Mouse (Mus musculus) heart, embryonic 12.5 days (tissue): ENCODE measurements around the gene Fhdc1. TPM values are rescaled to one million over a fixed set of nuclear protein-coding genes. Genes with fewer than 3 reads are reported as not detected.

ENCODE experiments used
- ATAC-seq: fragments of 200-750 bp; cut with Nextera tagmentation; 2 replicates; pipeline ENCODE4 v1.8.0; 2017; ENCODE audit warnings: moderate TSS enrichment, moderate library complexity; ENCODE audit not compliant: insufficient number of reproducible peaks, low FRiP score
- H3K27ac ChIP-seq: fragments of 300-500 bp; sonication (generic); 2 replicates; pipeline ENCODE4 v1.5.1; 2016; ENCODE audit warnings: mild to moderate bottlenecking, moderate library complexity; ENCODE audit not compliant: poor library complexity, severe bottlenecking
- H3K27me3 ChIP-seq: fragments of 300-500 bp; sonication (generic); replicated peaks from 2 replicates; pipeline ENCODE4 v1.6.1; 2016; ENCODE audit warnings: mild to moderate bottlenecking, moderate library complexity
- H3K36me3 ChIP-seq: fragments of 300-500 bp; sonication (generic); 2 replicates; pipeline ENCODE4 v1.6.1; 2016; ENCODE audit warnings: mild to moderate bottlenecking, moderate library complexity
- H3K4me1 ChIP-seq: fragments of 300-500 bp; sonication (generic); replicated peaks from 2 replicates; pipeline ENCODE4 v1.6.1; 2016; ENCODE audit warnings: mild to moderate bottlenecking
- H3K4me2 ChIP-seq: fragments of 300-500 bp; sonication (generic); 2 replicates; pipeline ENCODE4 v1.6.1; 2016; ENCODE audit warnings: mild to moderate bottlenecking, moderate library complexity
- H3K4me3 ChIP-seq: fragments of 300-500 bp; sonication (generic); 2 replicates; pipeline ENCODE4 v1.5.1; 2016; ENCODE audit warnings: mild to moderate bottlenecking
- H3K9ac ChIP-seq: fragments of 300-500 bp; sonication (generic); 2 replicates; pipeline ENCODE4 v1.6.1; 2016; ENCODE audit warnings: mild to moderate bottlenecking, moderate library complexity
- H3K9me3 ChIP-seq: fragments of 300-500 bp; sonication (generic); replicated peaks from 2 replicates; pipeline ENCODE4 v1.6.1; 2016; ENCODE audit warnings: mild to moderate bottlenecking, moderate library complexity
- WGBS: fragments of 180-500 bp; shearing (Covaris S2); methylation state at CpG from one replicate; pipeline ENCODE4 v1.1.7; 2016; 5-methylcytosine and 5-hydroxymethylcytosine counted together
- polyA plus RNA-seq: library from polyadenylated mRNA; unstranded; fragments of >200 nt; fragmentation: Nextera tagmentation; extraction: Ambion mirVana; gene quantifications from 2 replicates; pipeline ENCODE4 v1.2.1, GENCODE M21; 2016

Fhdc1 gene
- polyA plus RNA-seq, 1 experiment from 2014 or later, result 4.4 TPM

GRCm38 (mm10) chr3:84431257-84431656 lies 49.0 kb downstream of the Fhdc1 start:
- H3K4me3 ChIP-seq, result no peak overlapping the region
- 58% methylated on average over 5 of the region's 5 CpGs for WGBS

GRCm38 (mm10) chr3:84430152-84430551 lies 50.1 kb downstream of the Fhdc1 start:
- H3K9me3 ChIP-seq, result no peaks in the 10 kb centered on the region
- no peak overlapping the region for H3K4me2 ChIP-seq
- peaks cover 36% of the 10 kb centered on the region for H3K27me3 ChIP-seq
- no peak overlapping the region for H3K27ac ChIP-seq
- no peak overlapping the region for H3K9ac ChIP-seq
- no peak for ATAC-seq
- H3K36me3 ChIP-seq, result no peaks in the 10 kb centered on the region
- H3K4me1 ChIP-seq, result peaks cover 10% of the 10 kb centered on the region
- WGBS, result 26% methylated on average over 2 of the region's 2 CpGs
- H3K4me3 ChIP-seq, result no peak overlapping the region

More at GRCm38 (mm10) chr3:84431257-84431656, 49.0 kb downstream of the Fhdc1 start:
- Histone ChIP-seq H3K9ac (no peak overlapping the region), H3K27me3 (peaks cover 32% of the 10 kb centered on the region), H3K27ac (no peak overlapping the region), H3K36me3 (no peaks in the 10 kb centered on the region), H3K4me1 (peaks cover 19% of the 10 kb centered on the region), H3K4me2 (no peak overlapping the region), H3K9me3 (no peaks in the 10 kb centered on the region)
- no peak for ATAC-seq

- Histone ChIP-seq H3K9me3 (no peaks in the 10 kb centered on the region), H3K9ac (no peak overlapping the region), H3K4me3 (no peak overlapping the region), H3K27me3 (peaks cover 37% of the 10 kb centered on the region), H3K4me1 (peaks cover 5% of the 10 kb centered on the region), H3K27ac (no peak overlapping the region), H3K36me3 (no peaks in the 10 kb centered on the region), H3K4me2 (no peak overlapping the region)
- WGBS, result 87% methylated on average over 12 of the region's 12 CpGs
- ATAC-seq, result no peak
These were observed 51.1 kb downstream of the Fhdc1 start for GRCm38 (mm10) chr3:84428994-84429725.

- Histone ChIP-seq H3K9ac (no peak overlapping the region), H3K36me3 (no peaks in the 10 kb centered on the region), H3K27ac (no peak overlapping the region), H3K4me2 (no peak overlapping the region), H3K27me3 (peaks cover 34% of the 10 kb centered on the region), H3K9me3 (no peaks in the 10 kb centered on the region), H3K4me1 (peaks cover 5% of the 10 kb centered on the region), H3K4me3 (no peak overlapping the region)
- ATAC-seq, result no peak
- 72% methylated on average over 5 of the region's 5 CpGs for WGBS
These were observed 52.5 kb downstream of the Fhdc1 start for GRCm38 (mm10) chr3:84427779-84428178.

- Histone ChIP-seq H3K4me2 (no peak overlapping the region), H3K4me1 (no peaks in the 10 kb centered on the region), H3K27me3 (peaks cover 17% of the 10 kb centered on the region), H3K27ac (no peak overlapping the region), H3K4me3 (no peak overlapping the region), H3K9me3 (no peaks in the 10 kb centered on the region), H3K9ac (no peak overlapping the region), H3K36me3 (no peaks in the 10 kb centered on the region)
- no peak for ATAC-seq
- WGBS, result 68% methylated on average over 5 of the region's 5 CpGs
These were observed 57.9 kb downstream of the Fhdc1 start for GRCm38 (mm10) chr3:84422340-84422739.

- 36% methylated on average over 4 of the region's 4 CpGs for whole genome bisulfite sequencing
- Histone ChIP-seq H3K4me2 (no peak overlapping the region), H3K9me3 (no peaks in the 10 kb centered on the region), H3K9ac (no peak overlapping the region), H3K27ac (no peak overlapping the region), H3K27me3 (peaks cover 14% of the 10 kb centered on the region; the same call in 1 of the 2 replicates), H3K4me1 (no peaks in the 10 kb centered on the region), H3K4me3 (no peak overlapping the region), H3K36me3 (no peaks in the 10 kb centered on the region)
- ATAC-seq, result no peak
These were observed 66.4 kb downstream of the Fhdc1 start for GRCm38 (mm10) chr3:84413868-84414267.

GRCm38 (mm10) chr3:84412920-84413319 lies 67.3 kb downstream of the Fhdc1 start:
- no peak overlapping the region for H3K9ac ChIP-seq
- H3K9me3 ChIP-seq, result no peaks in the 10 kb centered on the region
- H3K27ac ChIP-seq, result no peak overlapping the region
- H3K36me3 ChIP-seq, result no peaks in the 10 kb centered on the region
- no peak for ATAC-seq
- H3K27me3 ChIP-seq, result peaks cover 11% of the 10 kb centered on the region; the same call in 1 of the 2 replicates
- WGBS, result 54% methylated on average over 5 of the region's 5 CpGs
- no peak overlapping the region for H3K4me2 ChIP-seq
- no peaks in the 10 kb centered on the region for H3K4me1 ChIP-seq
- no peak overlapping the region for H3K4me3 ChIP-seq

GRCm38 (mm10) chr3:84409474-84409862 lies 70.8 kb downstream of the Fhdc1 start:
- Histone ChIP-seq H3K4me3 (no peak overlapping the region), H3K27me3 (peaks cover 12% of the 10 kb centered on the region; the same call in 1 of the 2 replicates), H3K27ac (no peak overlapping the region), H3K4me2 (no peak overlapping the region), H3K36me3 (no peaks in the 10 kb centered on the region), H3K4me1 (no peaks in the 10 kb centered on the region), H3K9me3 (no peaks in the 10 kb centered on the region), H3K9ac (no peak overlapping the region)
- ATAC-seq, result no peak
- 83% methylated on average over 3 of the region's 3 CpGs for WGBS

GRCm38 (mm10) chr3:84408756-84409473 lies 71.3 kb downstream of the Fhdc1 start:
- no peak overlapping the region for H3K27ac ChIP-seq
- H3K36me3 ChIP-seq, result no peaks in the 10 kb centered on the region
- ATAC-seq, result peak; percentile 45; the same call in 1 of the 2 replicates
- no peak overlapping the region for H3K4me2 ChIP-seq
- H3K27me3 ChIP-seq, result peaks cover 17% of the 10 kb centered on the region
- 59% methylated on average over 13 of the region's 13 CpGs for WGBS
- H3K4me3 ChIP-seq, result no peak overlapping the region
- no peaks in the 10 kb centered on the region for H3K9me3 ChIP-seq
- H3K4me1 ChIP-seq, result peaks cover under 1% of the 10 kb centered on the region; the same call in 1 of the 2 replicates
- H3K9ac ChIP-seq, result no peak overlapping the region

- 89% methylated on average over 4 of the region's 4 CpGs for WGBS
- Histone ChIP-seq H3K9ac (no peak overlapping the region), H3K4me1 (peaks cover 9% of the 10 kb centered on the region; the same call in 1 of the 2 replicates), H3K4me3 (no peak overlapping the region), H3K4me2 (no peak overlapping the region), H3K9me3 (no peaks in the 10 kb centered on the region), H3K27ac (no peak overlapping the region), H3K27me3 (peaks cover 23% of the 10 kb centered on the region), H3K36me3 (no peaks in the 10 kb centered on the region)
- no peak for ATAC-seq
These were observed 74.7 kb downstream of the Fhdc1 start for GRCm38 (mm10) chr3:84405523-84405922.

- H3K4me2 ChIP-seq, result no peak overlapping the region
These were observed 76.8 kb downstream of the Fhdc1 start for GRCm38 (mm10) chr3:84403389-84403788.

More at GRCm38 (mm10) chr3:84403389-84403788, 76.8 kb downstream of the Fhdc1 start:
- Histone ChIP-seq H3K27ac (no peak overlapping the region), H3K4me1 (peaks cover 12% of the 10 kb centered on the region), H3K36me3 (no peaks in the 10 kb centered on the region), H3K9me3 (no peaks in the 10 kb centered on the region), H3K4me3 (no peak overlapping the region), H3K9ac (no peak overlapping the region), H3K27me3 (peaks cover 16% of the 10 kb centered on the region)
- no peak for ATAC-seq
- 14% methylated on average over 5 of the region's 5 CpGs for WGBS
